Mouse (Mus musculus): ENCODE data around the gene Ubap2l.

- TF ChIP-seq CTCF (IDR thresholded peaks at IDR 0.05; ENCODE audit: control insufficient read depth, insufficient read depth, low read length) (no peak), POLR2A (IDR thresholded peaks at IDR 0.05; ENCODE audit: borderline replicate concordance, control insufficient read depth, low read depth, low read length) (no peak)
Measured at GRCm38 (mm10) chr3:90067851-90068250, 15.4 kb upstream of the Ubap2l start.
